Mouse (Mus musculus) CH12.LX (cell line): ENCODE data around the gene Dcaf8. TPM values are rescaled to one million over a fixed set of nuclear protein-coding genes. Genes with fewer than 3 reads are reported as not detected.

ENCODE experiments used
- DNase-seq: peaks from one replicate; pipeline ENCODE4 v3.0.0-alpha.2; 2013; ENCODE audit errors: extremely low read depth
- H3K27ac ChIP-seq: 2 replicates; pipeline ENCODE4 v1.5.1; 2012; ENCODE audit warnings: low read depth, mild to moderate bottlenecking, control low read depth, moderate library complexity; ENCODE audit not compliant: insufficient read depth
- H3K27me3 ChIP-seq: replicated peaks from 2 replicates; pipeline ENCODE3; 2012; ENCODE audit warnings: inconsistent platforms
- H3K36me3 ChIP-seq, 2 experiments: replicated peaks in 1 of 2; 2 replicates each; pipeline versions ENCODE3 to v1.6.1; 2012; ENCODE audit warnings: inconsistent platforms in 1 of 2, low read length in 1 of 2, mild to moderate bottlenecking in 1 of 2, mixed read lengths in 1 of 2, moderate library complexity in 1 of 2; ENCODE audit not compliant: control insufficient read depth in 1 of 2, insufficient read depth in 1 of 2
- H3K4me1 ChIP-seq, 2 experiments: 2 replicates each; pipeline ENCODE4 v1.6.1; 2012; ENCODE audit warnings: inconsistent platforms in 1 of 2, moderate library complexity in 1 of 2; ENCODE audit not compliant: insufficient read depth in 2 of 2, control insufficient read depth in 1 of 2
- H3K4me2 ChIP-seq: 2 replicates; pipeline ENCODE4 v1.6.1; 2012; ENCODE audit warnings: low read depth, mild to moderate bottlenecking, control low read depth; ENCODE audit not compliant: poor library complexity, insufficient read depth, severe bottlenecking
- H3K4me3 ChIP-seq, 3 experiments: fragments of 150-350 bp in 1 of 3; sonication (generic) in 1 of 3; replicated peaks in 1 of 3; 2 replicates each; pipeline versions ENCODE3 to v1.5.1; 2011 to 2012; ENCODE audit warnings: low read depth in 2 of 3, low read length in 2 of 3, mild to moderate bottlenecking in 2 of 3, moderate library complexity in 2 of 3, control low read depth in 1 of 3, improper control_type of control experiment in 1 of 3, inconsistent platforms in 1 of 3, mixed read lengths in 1 of 3; ENCODE audit not compliant: poor library complexity in 1 of 3
- H3K79me2 ChIP-seq: replicated peaks from 2 replicates; pipeline ENCODE4 v1.6.1; 2012; ENCODE audit warnings: mild to moderate bottlenecking, moderate library complexity; ENCODE audit not compliant: control insufficient read depth, poor library complexity, insufficient read depth, severe bottlenecking; ENCODE audit errors: extremely low read depth
- H3K9ac ChIP-seq: 2 replicates; pipeline ENCODE4 v1.6.1; 2012; ENCODE audit warnings: low read depth, mild to moderate bottlenecking, control low read depth, moderate library complexity; ENCODE audit not compliant: insufficient read depth
- H3K9me3 ChIP-seq: replicated peaks from 2 replicates; pipeline ENCODE3; 2012; ENCODE audit warnings: low read length, inconsistent platforms, mixed read lengths
- CTCF ChIP-seq, 2 experiments: IDR thresholded peaks in 1 of 2; conservative IDR thresholded peaks in 1 of 2; 2 replicates each; pipeline ENCODE4 v1.5.1; 2011 to 2012; ENCODE audit warnings: low read depth in 2 of 2, low read length in 2 of 2, improper control_type of control experiment in 1 of 2, inconsistent platforms in 1 of 2, mild to moderate bottlenecking in 1 of 2, moderate library complexity in 1 of 2
- E2F4 ChIP-seq: IDR thresholded peaks from 2 replicates; pipeline ENCODE4 v1.6.1; 2011; ENCODE audit warnings: low read depth, low read length, improper control_type of control experiment; ENCODE audit not compliant: insufficient replicate concordance
- ELF1 ChIP-seq: IDR thresholded peaks from 2 replicates; pipeline ENCODE4 v1.6.1; 2014; ENCODE audit warnings: low read depth, mild to moderate bottlenecking, inconsistent platforms, low read length, improper control_type of control experiment
- EP300 ChIP-seq: IDR thresholded peaks from 2 replicates; pipeline ENCODE4 v1.6.1; 2011; ENCODE audit warnings: low read length, improper control_type of control experiment
- GABPA ChIP-seq: IDR thresholded peaks from 2 replicates; pipeline ENCODE4 v1.6.1; 2012; ENCODE audit warnings: low read depth, low read length, improper control_type of control experiment, inconsistent platforms; ENCODE audit not compliant: insufficient replicate concordance
- HCFC1 ChIP-seq: IDR thresholded peaks from 2 replicates; pipeline ENCODE4 v1.6.1; 2012; ENCODE audit warnings: low read depth, mild to moderate bottlenecking, inconsistent platforms, low read length, improper control_type of control experiment
- IRF4 ChIP-seq: IDR thresholded peaks from 2 replicates; pipeline ENCODE4 v1.6.1; 2014; ENCODE audit warnings: low read depth, mild to moderate bottlenecking, inconsistent platforms, low read length, improper control_type of control experiment
- JUN ChIP-seq: IDR thresholded peaks from 2 replicates; pipeline ENCODE4 v1.6.1; 2011; ENCODE audit warnings: low read depth, mild to moderate bottlenecking, low read length, improper control_type of control experiment, moderate library complexity; ENCODE audit not compliant: insufficient read depth
- KAT2A ChIP-seq: IDR thresholded peaks from 2 replicates; pipeline ENCODE4 v1.6.1; 2012; ENCODE audit warnings: low read length, improper control_type of control experiment, inconsistent platforms; ENCODE audit not compliant: insufficient replicate concordance
- NRF1 ChIP-seq: IDR thresholded peaks from 2 replicates; pipeline ENCODE4 v1.6.1; 2014; ENCODE audit warnings: low read depth, mild to moderate bottlenecking, inconsistent platforms, low read length, improper control_type of control experiment, moderate library complexity
- RAD21 ChIP-seq: IDR thresholded peaks from 2 replicates; pipeline ENCODE4 v1.6.1; 2011; ENCODE audit warnings: low read depth, mild to moderate bottlenecking, low read length, improper control_type of control experiment, moderate library complexity
- RCOR1 ChIP-seq: conservative IDR thresholded peaks from 2 replicates; pipeline ENCODE4 v1.6.1; 2012; ENCODE audit warnings: low read depth, mild to moderate bottlenecking, inconsistent platforms, low read length, improper control_type of control experiment
- SIN3A ChIP-seq: IDR thresholded peaks from 2 replicates; pipeline ENCODE4 v1.6.1; 2012; ENCODE audit warnings: low read length, improper control_type of control experiment, inconsistent platforms
- SMC3 ChIP-seq: IDR thresholded peaks from 2 replicates; pipeline ENCODE4 v1.6.1; 2011; ENCODE audit warnings: low read depth, low read length, improper control_type of control experiment
- UBTF ChIP-seq: IDR thresholded peaks from 2 replicates; pipeline ENCODE4 v1.6.1; 2012; ENCODE audit warnings: low read depth, mild to moderate bottlenecking, inconsistent platforms, low read length, improper control_type of control experiment, moderate library complexity
- dilution Hi-C: fragments of 300-500 bp; cut with MboI; formaldehyde crosslinking; loops from 2 replicates; pipeline ENCODE4 v1.14.3; 2020; ENCODE audit warnings: low sequenced_read_pairs; ENCODE audit not compliant: extremely low pct_unique_long_range_greater_than_20kb, extremely low pct_ligation_motif_present
- in situ Hi-C: fragments of 300-500 bp; cut with MboI; formaldehyde crosslinking; loops from 3 replicates; pipeline ENCODE4 v1.14.3; 2019; ENCODE audit warnings: low sequenced_read_pairs, low pct_ligation_motif_present, low pct_unique_long_range_greater_than_20kb, mixed read lengths
- polyA plus RNA-seq: library from polyadenylated mRNA; unstranded; fragments of >175 nt; gene quantifications from 2 replicates; pipeline ENCODE4 v1.2.1, GENCODE M21; 2012; ENCODE audit warnings: low read depth; ENCODE audit not compliant: insufficient read length
- total RNA-seq, 2 experiments: library from RNA; depleted of rRNA; stranded (reverse); fragments of 300-350 nt in 1 of 2; fragments of >200 nt in 1 of 2; gene quantifications; 2 replicates each; pipeline ENCODE4 v1.2.3; 2012 to 2014

Gene Dcaf8
- total and polyA plus RNA-seq, 3 experiments = 46.2 to 77.2 (median 58.5) TPM

DNA sequence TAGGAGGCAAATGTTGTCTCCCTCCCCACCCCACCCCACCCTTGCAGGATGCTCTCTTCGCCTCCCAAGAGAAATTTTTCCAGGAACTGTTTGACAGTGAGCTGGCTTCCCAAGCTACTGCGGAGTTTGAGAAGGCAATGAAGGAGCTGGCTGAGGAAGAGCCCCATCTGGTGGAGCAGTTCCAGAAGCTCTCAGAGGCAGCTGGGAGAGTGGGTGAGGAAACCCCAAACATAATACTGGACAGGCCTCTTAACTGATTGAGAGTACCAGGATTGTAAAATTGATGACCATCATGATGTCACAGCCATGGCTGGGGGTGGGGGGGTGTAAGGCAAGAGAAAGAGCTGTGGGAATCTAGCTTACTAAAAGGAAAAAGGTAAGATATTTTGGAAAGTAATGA, 18.8 kb upstream of the Dcaf8 start:
- Histone ChIP-seq H3K27ac (no peak overlapping the region), H3K9me3 (no peaks in the 10 kb centered on the region), H3K27me3 (no peaks in the 10 kb centered on the region), H3K4me1 (peaks cover 3 to 18% of the 10 kb centered on the region in 2 experiments), H3K4me3 (no peak overlapping the region)
- dilution Hi-C loops = no loop called here
- in situ Hi-C loops = no loop called here
- TF ChIP-seq SMC3 = peak; percentile 25; the same call in 1 of the 2 replicates
- TF ChIP-seq UBTF = no peak
- TF ChIP-seq RAD21 = peak; percentile 6
- peak in 1 of 2 experiments; percentile 48; a peak in 2 of 4 replicates for TF ChIP-seq CTCF (conservative IDR thresholded peaks at IDR 0.05 in 1 of 2, IDR thresholded peaks at IDR 0.05 in 1 of 2; ENCODE audit: low read depth in 2 of 2, low read length in 2 of 2)
- TF ChIP-seq, all 38 proteins: peak for 3
- DNase-seq = no peak
- Histone ChIP-seq H3K79me2 (peaks cover 8% of the 10 kb centered on the region), H3K9ac (no peak overlapping the region), H3K4me2 (no peak overlapping the region), H3K36me3 (peaks cover 40 to 54% of the 10 kb centered on the region in 2 experiments)

DNA sequence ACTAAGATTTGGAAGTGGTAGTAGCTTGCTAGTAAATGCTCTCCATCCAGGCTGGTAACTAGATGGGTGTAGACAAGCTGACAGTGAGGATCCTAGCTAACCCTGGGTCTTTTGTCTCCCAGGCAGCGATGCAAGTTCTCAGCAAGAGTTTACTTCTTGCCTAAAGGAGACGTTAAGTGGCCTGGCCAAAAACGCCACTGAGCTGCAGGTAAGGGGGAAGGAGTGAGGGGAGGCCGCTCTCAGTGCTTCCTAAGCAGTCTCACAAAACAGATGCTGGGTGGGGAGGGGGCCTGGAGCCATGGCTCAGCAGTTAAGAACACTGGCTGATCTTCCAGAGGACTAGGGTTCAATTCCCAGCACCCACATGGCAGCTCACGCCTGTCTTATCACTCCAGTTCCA, 18.1 kb upstream of the Dcaf8 start:
- Histone ChIP-seq H3K4me1 (peaks cover 3 to 18% of the 10 kb centered on the region in 2 experiments), H3K79me2 (peaks cover 8% of the 10 kb centered on the region), H3K36me3 (peaks cover 47 to 59% of the 10 kb centered on the region in 2 experiments), H3K9ac (no peak overlapping the region), H3K4me3 (no peak overlapping the region), H3K4me2 (no peak overlapping the region), H3K9me3 (no peaks in the 10 kb centered on the region), H3K27ac (no peak overlapping the region), H3K27me3 (no peaks in the 10 kb centered on the region)
- dilution Hi-C loops = no loop called here
- in situ Hi-C loops = no loop called here
- no peak for TF ChIP-seq SIN3A
- no peak for TF ChIP-seq GABPA
- TF ChIP-seq E2F4 = no peak
- TF ChIP-seq IRF4 = no peak
- no peak for TF ChIP-seq KAT2A
- no peak for DNase-seq

DNA sequence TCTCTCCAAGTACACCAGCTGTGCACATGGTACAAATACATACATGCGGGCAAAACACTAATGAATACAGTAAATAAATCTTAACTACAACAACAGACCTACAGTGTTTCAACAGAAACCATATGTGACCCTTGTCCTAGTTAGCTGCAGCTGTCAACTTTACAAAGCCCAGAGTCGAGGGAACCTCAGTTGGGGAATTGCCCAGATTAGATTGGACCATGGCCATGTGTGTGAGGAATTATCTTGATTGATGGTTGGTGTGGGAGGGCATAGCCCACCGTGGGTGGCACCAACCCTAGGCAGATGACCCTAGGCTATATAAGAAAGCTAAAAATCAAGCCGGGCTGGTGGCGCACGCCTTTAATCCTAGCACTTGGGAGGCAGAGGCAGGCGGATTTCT, 15.6 kb upstream of the Dcaf8 start:
- no peaks in the 10 kb centered on the region for H3K27me3 ChIP-seq
- H3K36me3 ChIP-seq = peaks cover 49 to 73% of the 10 kb centered on the region in 2 experiments
- peaks cover 5% of the 10 kb centered on the region for H3K79me2 ChIP-seq
- peaks cover 3 to 12% of the 10 kb centered on the region in 2 experiments for H3K4me1 ChIP-seq
- no peaks in the 10 kb centered on the region for H3K9me3 ChIP-seq
- dilution Hi-C loops = no loop called here
- no peak overlapping the region for H3K4me3 ChIP-seq
- H3K27ac ChIP-seq = no peak overlapping the region
- TF ChIP-seq ELF1 = no peak
- no peak for TF ChIP-seq HCFC1
- TF ChIP-seq JUN = no peak
- TF ChIP-seq EP300 = no peak
- no peak for TF ChIP-seq CTCF (conservative IDR thresholded peaks at IDR 0.05 in 1 of 2, IDR thresholded peaks at IDR 0.05 in 1 of 2; ENCODE audit: low read depth in 2 of 2, low read length in 2 of 2)
- TF ChIP-seq GABPA = no peak
- TF ChIP-seq RCOR1 = no peak
- no peak for TF ChIP-seq KAT2A
- no peak for TF ChIP-seq NRF1
- TF ChIP-seq, all 38 proteins: peak for 0
- Histone ChIP-seq H3K4me2 (no peak overlapping the region), H3K9ac (no peak overlapping the region)
- no peak for DNase-seq
- in situ Hi-C loops = no loop called here
